Mouse (Mus musculus) G1E (cell line): ENCODE results near the gene Zfp523.

ENCODE experiments used
- CTCF ChIP-seq: IDR thresholded peaks from 2 replicates; pipeline ENCODE4 v1.5.1; 2012; ENCODE audit warnings: low read depth, low read length, inconsistent platforms, mixed read lengths
- GATA1 ChIP-seq: IDR thresholded peaks from 2 replicates; pipeline ENCODE4 v1.6.1; 2012; ENCODE audit warnings: borderline replicate concordance, low read length, inconsistent platforms, mixed read lengths
- POLR2AphosphoS5 ChIP-seq: IDR thresholded peaks from 2 replicates; pipeline ENCODE4 v1.6.1; 2012; ENCODE audit warnings: low read depth, low read length, inconsistent platforms; ENCODE audit not compliant: insufficient replicate concordance
- TAL1 ChIP-seq: conservative IDR thresholded peaks from 2 replicates; pipeline ENCODE4 v1.6.1; 2012; ENCODE audit warnings: low read depth, low read length, inconsistent platforms, mixed read lengths

GRCm38 (mm10) chr17:28177540-28178046, 664 bp downstream of the Zfp523 start:
- no peak for TF ChIP-seq CTCF
- no peak for TF ChIP-seq TAL1
- TF ChIP-seq GATA1 = no peak
- no peak for TF ChIP-seq POLR2AphosphoS5
